Mouse (Mus musculus): ENCODE measurements around the gene Ttc17.

GRCm38 (mm10) chr2:94402096-94402495 lies 4.4 kb downstream of the Ttc17 start:
- TF ChIP-seq CTCF (IDR thresholded peaks at IDR 0.05; ENCODE audit: low read depth, low read length) = no peak
- TF ChIP-seq POLR2A (IDR thresholded peaks at IDR 0.05; ENCODE audit: extremely low read depth, insufficient read depth, low read length) = no peak
